In genomic region chr17:80128476-80128990, GRCm38 (mm10) we compare ENCODE assay signal across 8 mouse cellular contexts. TPM values are rescaled to one million over a fixed set of nuclear protein-coding genes. Genes with fewer than 3 reads are reported as not detected.
DNase-seq lines count a peak whose midpoint lies in the region; ATAC-seq and TF ChIP-seq lines count a peak whose summit lies in the region.
"Had no signal": no experiment of that assay in that cellular context is flagged by ENCODE, and none has a peak within 500 bp of the region (broad histone marks: within the 10 kb centered on the region; RNA-seq: fewer than 3 reads in every experiment).

No protein-coding gene starts in this region.

- WGBS in hindbrain, embryonic 10.5 days: 89% methylated on average over 13 of the region's 13 CpGs
- WGBS in hindbrain, embryonic 16.5 days: 86% methylated on average over 13 of the region's 13 CpGs
- WGBS in embryonic facial prominence, embryonic 14.5 days: 69% methylated on average over 13 of the region's 13 CpGs
- 66% methylated on average over 13 of the region's 13 CpGs for WGBS in liver, embryonic 14.5 days (ENCODE audit: insufficient replicate concordance)

- no peak for TF ChIP-seq POLR2A in ES-Bruce4 (IDR thresholded peaks at IDR 0.05; ENCODE audit: insufficient read depth, low read length)

- peak overlapping the region; percentile 62; the same call in 1 of the 2 replicates for H3K4me3 ChIP-seq in hindbrain, embryonic 10.5 days
- no peak overlapping the region for H3K4me3 ChIP-seq in hindbrain, embryonic 16.5 days (ENCODE audit: low read length)
- H3K4me3 ChIP-seq in ES-Bruce4 (ENCODE audit: low read depth, low read length): no peak overlapping the region
- H3K4me3 ChIP-seq in embryonic facial prominence, embryonic 14.5 days (ENCODE audit: low read depth, low read length): peak overlapping the region; percentile 49
- H3K4me3 ChIP-seq in liver, embryonic 14.5 days (ENCODE audit: insufficient read depth in 1 of 2, low read depth in 2 of 2, low read length in 2 of 2): peak overlapping the region; percentile 60 to 97; a peak in 3 of 4 replicates

- TF ChIP-seq CTCF in ES-Bruce4 (IDR thresholded peaks at IDR 0.05; ENCODE audit: low read depth, low read length): no peak
- TF ChIP-seq CTCF in liver, embryonic 14.5 days (IDR thresholded peaks at IDR 0.05; ENCODE audit: low read depth): no peak

- no peak for DNase-seq in hindbrain, embryonic 10.5 days (ENCODE audit: low spot score)
- DNase-seq in embryonic facial prominence, embryonic 14.5 days (ENCODE audit: low spot score): no peak
- DNase-seq in liver, embryonic 14.5 days (ENCODE audit: low read depth in 3 of 3, low spot score in 3 of 3): no peak
- DNase-seq in thymus, postnatal 36 days: no peak
- DNase-seq in spleen, postnatal 36 days (ENCODE audit: low spot score in 2 of 2): no peak
- DNase-seq: right cerebral cortex, postnatal 25 days had no signal

- no peak overlapping the region for H3K9ac ChIP-seq in hindbrain, embryonic 16.5 days (ENCODE audit: low read depth, low read length)
- peak overlapping the region; percentile 39 for H3K9ac ChIP-seq in ES-Bruce4 (ENCODE audit: low read depth, poor library complexity, severe bottlenecking)
- H3K9ac ChIP-seq in embryonic facial prominence, embryonic 14.5 days (ENCODE audit: low read depth, low read length): peak overlapping the region; percentile 63; the same call in 1 of the 2 replicates
- no peak overlapping the region; the same call in 1 of the 2 replicates for H3K9ac ChIP-seq in liver, embryonic 14.5 days (replicated peaks)

- ATAC-seq in hindbrain, embryonic 16.5 days: no peak
- no peak for ATAC-seq in embryonic facial prominence, embryonic 14.5 days (ENCODE audit: low read depth)
- no peak for ATAC-seq in liver, embryonic 14.5 days (ENCODE audit: insufficient read depth)

- H3K27ac ChIP-seq in hindbrain, embryonic 10.5 days: no peak overlapping the region
- H3K27ac ChIP-seq in hindbrain, embryonic 16.5 days (ENCODE audit: low read depth, low read length): no peak overlapping the region
- H3K27ac ChIP-seq in ES-Bruce4 (ENCODE audit: insufficient read depth, low read length): no peak overlapping the region
- peak overlapping the region; percentile 77 for H3K27ac ChIP-seq in embryonic facial prominence, embryonic 14.5 days (replicated peaks; ENCODE audit: low read depth, low read length)
- no peak overlapping the region for H3K27ac ChIP-seq in liver, embryonic 14.5 days

- H3K36me3 ChIP-seq in hindbrain, embryonic 10.5 days: no peaks in the 10 kb centered on the region
- no peaks in the 10 kb centered on the region for H3K36me3 ChIP-seq in hindbrain, embryonic 16.5 days (ENCODE audit: control insufficient read depth, insufficient read depth, low read length)
- no peaks in the 10 kb centered on the region for H3K36me3 ChIP-seq in ES-Bruce4 (ENCODE audit: control insufficient read depth, insufficient read depth, low read length, poor library complexity, severe bottlenecking)
- H3K36me3 ChIP-seq in embryonic facial prominence, embryonic 14.5 days (ENCODE audit: control insufficient read depth, insufficient read depth, low read length): no peaks in the 10 kb centered on the region
- H3K36me3 ChIP-seq in liver, embryonic 14.5 days (replicated peaks; ENCODE audit: control insufficient read depth, insufficient read depth, low read depth): no peaks in the 10 kb centered on the region

- no peaks in the 10 kb centered on the region for H3K27me3 ChIP-seq in hindbrain, embryonic 10.5 days (ENCODE audit: insufficient read depth, poor library complexity, severe bottlenecking)
- no peaks in the 10 kb centered on the region for H3K27me3 ChIP-seq in hindbrain, embryonic 16.5 days (replicated peaks; ENCODE audit: control insufficient read depth, insufficient read depth, low read length)
- no peaks in the 10 kb centered on the region for H3K27me3 ChIP-seq in ES-Bruce4 (ENCODE audit: control insufficient read depth, insufficient read depth, low read length, poor library complexity, severe bottlenecking)
- H3K27me3 ChIP-seq in embryonic facial prominence, embryonic 14.5 days (replicated peaks; ENCODE audit: control insufficient read depth, insufficient read depth, low read length): no peaks in the 10 kb centered on the region
- no peaks in the 10 kb centered on the region for H3K27me3 ChIP-seq in liver, embryonic 14.5 days (ENCODE audit: control insufficient read depth, insufficient read depth, low read length)

- H3K4me1 ChIP-seq in hindbrain, embryonic 10.5 days (replicated peaks): peaks cover 9% of the 10 kb centered on the region
- peaks cover 4% of the 10 kb centered on the region for H3K4me1 ChIP-seq in hindbrain, embryonic 16.5 days (ENCODE audit: control insufficient read depth, insufficient read depth, low read depth, low read length)
- H3K4me1 ChIP-seq in ES-Bruce4 (ENCODE audit: control insufficient read depth, insufficient read depth, low read length): no peaks in the 10 kb centered on the region
- 0 out of 2 replicates have a peak, but pooled peaks cover 4% of the 10 kb centered on the region for H3K4me1 ChIP-seq in embryonic facial prominence, embryonic 14.5 days (ENCODE audit: control insufficient read depth, insufficient read depth, low read length)
- H3K4me1 ChIP-seq in liver, embryonic 14.5 days (replicated peaks; ENCODE audit: control insufficient read depth in 2 of 2, insufficient read depth in 2 of 2, low read length in 1 of 2): peaks cover 0 to 16% of the 10 kb centered on the region in 2 experiments; a peak in 2 of 4 replicates

- no peak overlapping the region for H3K4me2 ChIP-seq in hindbrain, embryonic 16.5 days (ENCODE audit: low read length)
- peak overlapping the region; percentile 72 for H3K4me2 ChIP-seq in embryonic facial prominence, embryonic 14.5 days (ENCODE audit: low read depth, low read length)
- peak overlapping the region; percentile 67 for H3K4me2 ChIP-seq in liver, embryonic 14.5 days (ENCODE audit: low read depth)

- no peaks in the 10 kb centered on the region for H3K9me3 ChIP-seq in hindbrain, embryonic 10.5 days
- no peaks in the 10 kb centered on the region for H3K9me3 ChIP-seq in hindbrain, embryonic 16.5 days (ENCODE audit: control insufficient read depth, low read length)
- no peaks in the 10 kb centered on the region for H3K9me3 ChIP-seq in ES-Bruce4 (replicated peaks; ENCODE audit: control insufficient read depth, insufficient read depth, low read length, poor library complexity, severe bottlenecking)
- no peaks in the 10 kb centered on the region for H3K9me3 ChIP-seq in embryonic facial prominence, embryonic 14.5 days (ENCODE audit: control insufficient read depth, low read length)
- no peaks in the 10 kb centered on the region for H3K9me3 ChIP-seq in liver, embryonic 14.5 days (ENCODE audit: control insufficient read depth, low read length)

- TF ChIP-seq EP300 in ES-Bruce4 (IDR thresholded peaks at IDR 0.05; ENCODE audit: insufficient read depth, low read depth, low read length): no peak
- TF ChIP-seq EP300 in liver, embryonic 14.5 days (IDR thresholded peaks at IDR 0.05; ENCODE audit: low read depth): no peak

RNA-seq across cellular contexts. Expression of gene Galm, which starts 1.3 kb away (rescaled TPM):
- polyA plus RNA-seq in hindbrain, embryonic 10.5 days (2016; fragmentation: Nextera tagmentation; extraction: Ambion mirVana): 8.4 and 10.2 TPM in 2 replicates
- polyA plus RNA-seq in hindbrain, embryonic 16.5 days (2015; fragmentation: Nextera tagmentation; extraction: Ambion mirVana): 2.8 and 3.7 TPM in 2 replicates
- 15.1 and 17.5 TPM in 2 replicates for polyA plus RNA-seq in ES-Bruce4 (2011; ENCODE audit: insufficient read depth, insufficient read length, low read depth, missing spikeins)
- 25.8 and 27.3 TPM in 2 replicates for polyA plus RNA-seq in embryonic facial prominence, embryonic 14.5 days (2014; fragmentation: Nextera tagmentation; extraction: Ambion mirVana)
- 14.0 and 15.0 TPM in 2 replicates for polyA plus RNA-seq in liver, embryonic 14.5 days (2012; rRNA removed)
- polyA plus RNA-seq in liver, embryonic 14.5 days (2014; fragmentation: Nextera tagmentation; extraction: Ambion mirVana): 22.7 and 25.6 TPM in 2 replicates

Comparison
In these comparisons a context has a peak if more than half of its experiments do, and no peak if none do; other contexts are left out.
1. H3K4me3 ChIP-seq: peak in hindbrain, embryonic 10.5 days (single experiment), embryonic facial prominence, embryonic 14.5 days (single experiment) and liver, embryonic 14.5 days (2 of 2); none in hindbrain, embryonic 16.5 days (single experiment) and ES-Bruce4 (single experiment).
2. H3K9ac ChIP-seq: peak in ES-Bruce4 (single experiment) and embryonic facial prominence, embryonic 14.5 days (single experiment); none in hindbrain, embryonic 16.5 days (single experiment) and liver, embryonic 14.5 days (single experiment).